Mouse (Mus musculus) bone marrow, adult 2 months (tissue): ENCODE measurements around the gene Ushbp1. TPM values are rescaled to one million over a fixed set of nuclear protein-coding genes. Genes with fewer than 3 reads are reported as not detected.
"Not testable (repeated sequence)": the region's sequence is repeated elsewhere in the genome, so short reads cannot be mapped to it uniquely, and the experiment has no call there.

Experiments used
- H3K27ac ChIP-seq: fragments of 200-500 bp; 2 replicates; pipeline ENCODE4 v1.5.1; 2012; ENCODE audit warnings: low read depth, mild to moderate bottlenecking, control low read depth, inconsistent platforms, low read length; ENCODE audit not compliant: control insufficient read depth, poor library complexity, insufficient read depth
- H3K4me1 ChIP-seq: fragments of 200-500 bp; 2 replicates; pipeline ENCODE4 v1.6.1; 2011; ENCODE audit warnings: low read length; ENCODE audit not compliant: control insufficient read depth, insufficient read depth
- H3K4me3 ChIP-seq: fragments of 200-500 bp; replicated peaks from 2 replicates; pipeline ENCODE3; 2011; ENCODE audit warnings: mild to moderate bottlenecking, low read depth, low read length, control low read depth; ENCODE audit not compliant: control insufficient read depth
- CTCF ChIP-seq: fragments of 200-500 bp; IDR thresholded peaks from 2 replicates; pipeline ENCODE4 v1.5.1; 2011; ENCODE audit warnings: low read length, control low read depth; ENCODE audit not compliant: control insufficient read depth, insufficient read depth
- POLR2A ChIP-seq: fragments of 200-500 bp; IDR thresholded peaks from 2 replicates; pipeline ENCODE4 v1.6.1; 2011; ENCODE audit warnings: low read depth, mild to moderate bottlenecking, control low read depth, low read length, borderline replicate concordance; ENCODE audit not compliant: control insufficient read depth
- WGBS: fragments of 180-500 bp; shearing (Covaris S2); methylation state at CpG from one replicate; pipeline ENCODE4 v1.1.7; 2018; 5-methylcytosine and 5-hydroxymethylcytosine counted together
- polyA plus RNA-seq: library from polyadenylated mRNA; stranded (reverse); fragments of >200 nt; gene quantifications from 2 replicates; pipeline ENCODE4 v1.2.4, GENCODE M21; 2011; ENCODE audit warnings: low replicate concordance; ENCODE audit not compliant: missing spikeins, insufficient read depth, insufficient read length

Gene Ushbp1
- polyA plus RNA-seq, 1 experiment: 15.9 TPM

DNA sequence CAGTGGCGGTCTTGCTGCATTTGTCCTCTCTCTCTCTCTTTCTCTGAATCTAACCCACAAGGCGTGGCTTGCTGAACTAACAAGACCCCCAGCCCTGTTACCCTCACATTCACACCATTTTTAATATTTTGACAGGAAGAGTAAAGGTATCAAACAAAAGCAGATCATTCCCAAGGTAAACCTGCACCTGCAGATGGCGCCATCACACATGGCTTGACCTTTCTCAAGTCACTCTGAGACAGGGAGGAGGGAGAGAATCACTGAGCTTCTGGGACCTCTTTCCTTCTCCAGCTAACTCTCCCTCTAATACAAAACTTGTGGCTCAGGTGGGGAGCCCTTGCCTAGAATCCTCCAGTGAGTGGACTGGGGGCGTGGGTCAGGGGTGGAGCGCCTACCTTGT, 55.0 kb downstream of the Ushbp1 start:
- TF ChIP-seq CTCF (peak; percentile 56; the same call in 1 of the 2 replicates), POLR2A (no peak)
- 90% methylated on average over 5 of the region's 5 CpGs for WGBS

DNA sequence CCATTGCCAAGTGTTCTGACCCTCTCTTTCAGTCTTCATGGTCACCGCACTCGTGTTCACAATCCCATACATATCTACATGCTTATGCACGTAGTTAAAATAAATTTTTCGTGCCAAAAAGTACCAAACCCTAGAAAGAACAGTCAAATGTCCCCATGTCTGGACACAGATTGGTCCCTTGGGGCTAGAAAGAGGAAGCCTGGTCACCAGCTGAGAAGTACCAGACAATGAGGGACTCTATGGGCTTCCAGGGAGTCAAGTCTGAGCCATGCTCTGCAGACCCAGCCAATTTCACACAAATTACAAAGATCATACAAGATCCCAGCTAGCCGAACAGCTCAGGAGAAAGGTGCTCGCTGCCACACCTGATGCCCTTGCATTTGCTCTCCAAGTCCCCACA, 57.8 kb downstream of the Ushbp1 start:
- H3K27ac ChIP-seq, H3K4me1 ChIP-seq, H3K4me3 ChIP-seq: not testable (repeated sequence)
- 90% methylated on average over 6 of the region's 6 CpGs for WGBS

More for the DNA sequence above, 55.0 kb downstream of the Ushbp1 start:
- H3K4me3 ChIP-seq: no peak overlapping the region
- H3K4me1 ChIP-seq: no peaks in the 10 kb centered on the region; the same call in 1 of the 2 replicates
- no peak overlapping the region for H3K27ac ChIP-seq

Other genes starting within 250 kb of the Ushbp1 start
- gene Myo9b, start 123.1 kb downstream of the Ushbp1 start, polyA plus RNA-seq: 30.4 and 64.6 TPM in 2 replicates
- 41.4 and 48.2 TPM in 2 replicates for gene Haus8, start 122.9 kb downstream of the Ushbp1 start, polyA plus RNA-seq
- gene Use1, start 29.0 kb downstream of the Ushbp1 start, polyA plus RNA-seq: 75.6 and 139 TPM in 2 replicates
- gene Ocel1, start 24.5 kb downstream of the Ushbp1 start, polyA plus RNA-seq: 7.9 and 10.1 TPM in 2 replicates
- 9.5 and 17.5 TPM in 2 replicates for gene Nr2f6, start 13.8 kb downstream of the Ushbp1 start, polyA plus RNA-seq
- 45.8 and 70.5 TPM in 2 replicates for gene Babam1, start 1.1 kb upstream of the Ushbp1 start, polyA plus RNA-seq
- gene Ankle1, start 10.2 kb upstream of the Ushbp1 start, polyA plus RNA-seq: 54.2 and 97.5 TPM in 2 replicates
- 3.9 and 9.1 TPM in 2 replicates for gene Abhd8, start 67.9 kb upstream of the Ushbp1 start, polyA plus RNA-seq
- gene Mrpl34, start 69.2 kb upstream of the Ushbp1 start, polyA plus RNA-seq: 24.3 and 42.9 TPM in 2 replicates
- 17.1 and 18.8 TPM in 2 replicates for gene Dda1, start 73.4 kb upstream of the Ushbp1 start, polyA plus RNA-seq
- gene Ano8, start 90.2 kb upstream of the Ushbp1 start, polyA plus RNA-seq: 2.9 and 6.3 TPM in 2 replicates
- gene Gtpbp3, start 92.3 kb upstream of the Ushbp1 start, polyA plus RNA-seq: 6.3 and 7.9 TPM in 2 replicates
- gene Plvap, start 116.0 kb upstream of the Ushbp1 start, polyA plus RNA-seq: 13.7 and 20.5 TPM in 2 replicates
- not detected in 2 replicates for gene Ccdc194, start 129.9 kb upstream of the Ushbp1 start, polyA plus RNA-seq
- gene Bst2, start 141.7 kb upstream of the Ushbp1 start, polyA plus RNA-seq: 58.9 and 103 TPM in 2 replicates
- 23.8 and 47.7 TPM in 2 replicates for gene Mvb12a, start 147.1 kb upstream of the Ushbp1 start, polyA plus RNA-seq
- gene Tmem221, start 163.1 kb upstream of the Ushbp1 start, polyA plus RNA-seq: 0.81 and 2.5 TPM in 2 replicates
- gene Nxnl1, start 170.8 kb upstream of the Ushbp1 start, polyA plus RNA-seq: not detected in 2 replicates
- gene Slc27a1, start 173.1 kb upstream of the Ushbp1 start, polyA plus RNA-seq: 11.2 and 12.6 TPM in 2 replicates
- gene Pgls, start 196.4 kb upstream of the Ushbp1 start, polyA plus RNA-seq: 111 and 147 TPM in 2 replicates
- gene Fam129c, start 201.8 kb upstream of the Ushbp1 start, polyA plus RNA-seq: 67.8 and 106 TPM in 2 replicates
- gene Colgalt1, start 215.2 kb upstream of the Ushbp1 start, polyA plus RNA-seq: 31.8 and 53.0 TPM in 2 replicates